Mouse (Mus musculus): Measurements from ENCODE around the gene Thnsl2. TPM values are rescaled to one million over a fixed set of nuclear protein-coding genes. Genes with fewer than 3 reads are reported as not detected.

Thnsl2 gene
- polyA plus RNA-seq, 1 experiment from 2014 or later: 39.9 TPM

GRCm38 (mm10) chr6:71088992-71089391, 55.2 kb downstream of the Thnsl2 start:
- no peak overlapping the region for H3K4me3 ChIP-seq (replicated peaks)
- peak overlapping the region; percentile 62; the same call in 1 of the 2 replicates for H3K27ac ChIP-seq
- 0 out of 2 replicates have a peak, but pooled peaks have one; percentile 56 for ATAC-seq (replicated peaks; ENCODE audit: low FRiP score)

GRCm38 (mm10) chr6:71083441-71083840, 60.8 kb downstream of the Thnsl2 start:
- Histone ChIP-seq H3K27me3 (no peaks in the 10 kb centered on the region), H3K4me1 (no peaks in the 10 kb centered on the region), H3K9me3 (replicated peaks) (no peaks in the 10 kb centered on the region), H3K27ac (no peak overlapping the region), H3K4me3 (replicated peaks) (no peak overlapping the region), H3K4me2 (no peak overlapping the region), H3K36me3 (no peaks in the 10 kb centered on the region), H3K9ac (no peak overlapping the region)
- WGBS: 84% methylated on average over 7 of the region's 7 CpGs
- ATAC-seq (replicated peaks; ENCODE audit: low FRiP score): no peak

More at GRCm38 (mm10) chr6:71088992-71089391, 55.2 kb downstream of the Thnsl2 start:
- H3K4me2 ChIP-seq: no peak overlapping the region
- no peaks in the 10 kb centered on the region for H3K27me3 ChIP-seq
- 0 out of 2 replicates have a peak, but pooled peaks cover 4% of the 10 kb centered on the region for H3K4me1 ChIP-seq
- 50% methylated on average over 4 of the region's 4 CpGs for WGBS
- H3K36me3 ChIP-seq: no peaks in the 10 kb centered on the region
- no peaks in the 10 kb centered on the region for H3K9me3 ChIP-seq (replicated peaks)
- H3K9ac ChIP-seq: no peak overlapping the region

- no peak for ATAC-seq (replicated peaks; ENCODE audit: low FRiP score)
Observed at GRCm38 (mm10) chr6:71082084-71082483, 62.2 kb downstream of the Thnsl2 start.

GRCm38 (mm10) chr6:71081230-71081629, 63.0 kb downstream of the Thnsl2 start:
- Histone ChIP-seq H3K4me1 (no peaks in the 10 kb centered on the region; the same call in 1 of the 2 replicates), H3K36me3 (no peaks in the 10 kb centered on the region), H3K27ac (no peak overlapping the region), H3K27me3 (no peaks in the 10 kb centered on the region), H3K9me3 (replicated peaks) (no peaks in the 10 kb centered on the region), H3K9ac (no peak overlapping the region), H3K4me2 (no peak overlapping the region), H3K4me3 (replicated peaks) (no peak overlapping the region)
- no peak for ATAC-seq (replicated peaks; ENCODE audit: low FRiP score)
- WGBS: 67% methylated on average over 6 of the region's 6 CpGs

More at GRCm38 (mm10) chr6:71082084-71082483, 62.2 kb downstream of the Thnsl2 start:
- no peak overlapping the region for H3K27ac ChIP-seq
- H3K9ac ChIP-seq: no peak overlapping the region
- no peaks in the 10 kb centered on the region for H3K27me3 ChIP-seq
- no peaks in the 10 kb centered on the region; the same call in 1 of the 2 replicates for H3K4me1 ChIP-seq
- WGBS: 46% methylated on average over 11 of the region's 11 CpGs
- H3K4me3 ChIP-seq (replicated peaks): no peak overlapping the region
- H3K9me3 ChIP-seq (replicated peaks): no peaks in the 10 kb centered on the region
- H3K4me2 ChIP-seq: no peak overlapping the region
- no peaks in the 10 kb centered on the region for H3K36me3 ChIP-seq

Other genes starting within 250 kb of the Thnsl2 start
- gene Tex37, start 225.5 kb downstream of the Thnsl2 start, polyA plus RNA-seq (2015; fragmentation: Nextera tagmentation; extraction: Ambion mirVana): not detected in 2 replicates
- not detected in 2 replicates for gene Foxi3, start 187.9 kb downstream of the Thnsl2 start, polyA plus RNA-seq (2015; fragmentation: Nextera tagmentation; extraction: Ambion mirVana)
- 3.5 and 4.4 TPM in 2 replicates for gene Fabp1, start 55.4 kb upstream of the Thnsl2 start, polyA plus RNA-seq (2015; fragmentation: Nextera tagmentation; extraction: Ambion mirVana)
- 54.4 and 56.0 TPM in 2 replicates for gene Krcc1, start 127.2 kb upstream of the Thnsl2 start, polyA plus RNA-seq (2015; fragmentation: Nextera tagmentation; extraction: Ambion mirVana)
- 0.82 and 1.7 TPM in 2 replicates for gene Smyd1, start 177.8 kb upstream of the Thnsl2 start, polyA plus RNA-seq (2015; fragmentation: Nextera tagmentation; extraction: Ambion mirVana)
- gene Cd8b1, start 178.3 kb upstream of the Thnsl2 start, polyA plus RNA-seq (2015; fragmentation: Nextera tagmentation; extraction: Ambion mirVana): 0.13 TPM in 1 of 2 replicates, not detected in the other
- 0.09 and 0.13 TPM in 2 replicates for gene Cd8a, start 229.0 kb upstream of the Thnsl2 start, polyA plus RNA-seq (2015; fragmentation: Nextera tagmentation; extraction: Ambion mirVana)